Mouse (Mus musculus) adipocyte (in vitro differentiated cells): ENCODE data around the gene Atg7.

Experiments
- DNase-seq: peaks from one replicate; pipeline ENCODE4 v3.0.0-alpha.2; 2016; ENCODE audit warnings: low spot score

Atg7 gene

DNA sequence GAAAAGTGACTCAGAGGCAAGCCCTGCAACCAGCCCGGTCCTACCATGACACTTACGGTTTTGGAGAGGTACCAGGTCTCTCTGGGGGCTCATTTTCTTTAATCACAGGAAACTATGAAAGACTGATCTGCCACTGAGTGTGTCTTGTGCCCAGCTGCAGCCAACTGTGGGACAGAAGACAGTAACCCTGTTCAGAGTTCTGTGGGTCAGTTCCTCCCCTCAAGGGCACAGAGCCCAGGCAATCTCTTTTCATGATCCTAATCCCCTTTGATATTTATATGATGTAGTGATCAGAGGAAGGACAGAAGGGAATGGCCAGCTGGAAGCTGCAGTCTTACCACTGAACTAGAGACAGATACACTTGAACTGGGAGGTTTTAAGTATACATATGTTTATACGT lies 92.2 kb downstream of the Atg7 start:
- DNase-seq = peak; percentile 60

DNA sequence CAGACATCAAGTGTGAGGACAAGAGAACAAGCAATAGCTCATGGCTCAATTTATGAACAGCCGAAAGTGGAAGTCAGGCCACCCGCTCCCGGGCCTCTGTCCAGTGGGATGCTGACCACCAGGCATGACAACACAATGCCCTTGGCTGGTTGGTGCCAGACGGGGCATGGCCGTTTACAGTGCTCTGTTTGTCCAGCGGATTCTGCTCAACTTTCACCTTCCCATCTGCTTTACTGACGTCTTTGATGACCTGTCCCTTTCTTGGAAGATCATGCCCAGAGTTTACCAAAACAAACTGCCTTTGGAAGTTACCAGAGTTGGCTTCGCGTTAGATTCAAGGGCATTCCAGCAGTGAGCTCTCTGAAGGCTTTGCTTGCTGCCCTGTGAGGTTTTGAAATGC lies 93.5 kb downstream of the Atg7 start:
- peak; percentile 94 for DNase-seq

DNA sequence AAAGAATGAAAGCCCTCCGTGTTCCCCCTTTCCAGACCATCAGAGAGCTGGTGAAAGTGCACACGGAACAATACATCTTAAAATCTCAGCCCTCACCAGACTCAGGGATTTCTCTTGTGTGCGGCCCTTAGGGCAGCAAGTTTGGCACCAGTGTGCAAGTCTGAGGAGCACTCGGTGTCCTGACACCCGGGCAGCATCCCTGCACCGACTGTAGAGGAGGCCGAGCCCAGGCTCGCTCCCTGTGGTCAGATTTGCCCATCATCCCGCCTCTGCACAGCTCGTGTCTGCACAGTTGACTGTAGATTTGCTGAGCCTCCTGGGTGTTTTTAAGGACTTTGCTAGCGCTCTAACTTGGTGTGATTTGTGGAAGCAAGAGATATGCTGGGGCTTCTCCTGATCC lies 94.3 kb downstream of the Atg7 start:
- no peak for DNase-seq

DNA sequence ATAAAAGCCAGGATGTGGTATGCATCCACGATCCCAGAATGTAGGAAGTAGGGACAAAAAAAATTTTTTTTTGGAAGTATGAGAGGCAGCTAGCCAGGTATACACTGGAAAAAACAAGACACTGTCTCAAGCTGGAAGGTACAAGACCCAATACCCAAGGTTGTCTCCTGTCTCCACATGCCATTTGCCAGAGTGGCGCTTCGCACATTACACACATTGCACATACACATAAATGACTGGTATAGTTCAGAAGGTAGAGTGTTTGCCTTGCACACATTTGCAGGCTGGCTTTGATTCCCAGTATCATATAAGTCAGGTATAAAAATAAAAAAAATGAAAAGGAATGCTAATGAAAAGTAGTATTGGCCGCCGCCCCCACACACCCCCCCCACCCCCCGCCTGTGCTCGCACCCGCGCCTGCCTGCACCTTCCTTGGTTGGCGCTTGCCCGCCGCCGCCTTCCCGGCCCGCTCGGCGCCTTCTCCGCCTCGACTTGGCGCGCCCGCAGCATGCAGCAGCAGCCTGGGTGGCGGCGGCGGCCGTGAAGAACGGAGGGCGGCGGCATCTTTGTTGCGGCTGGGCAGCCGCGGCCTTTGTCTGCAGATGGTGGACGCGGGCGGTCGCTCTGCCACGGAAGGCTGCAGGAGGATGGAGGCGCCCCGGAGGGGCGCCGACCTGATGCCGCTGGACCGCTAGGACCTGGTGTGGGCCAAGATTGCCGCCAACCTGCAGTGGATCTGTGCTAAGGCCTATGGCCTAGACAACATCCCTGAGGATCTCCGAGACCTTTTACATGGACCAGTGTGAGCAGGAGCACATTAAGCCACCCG lies 95.2 kb downstream of the Atg7 start:
- DNase-seq = no peak

DNA sequence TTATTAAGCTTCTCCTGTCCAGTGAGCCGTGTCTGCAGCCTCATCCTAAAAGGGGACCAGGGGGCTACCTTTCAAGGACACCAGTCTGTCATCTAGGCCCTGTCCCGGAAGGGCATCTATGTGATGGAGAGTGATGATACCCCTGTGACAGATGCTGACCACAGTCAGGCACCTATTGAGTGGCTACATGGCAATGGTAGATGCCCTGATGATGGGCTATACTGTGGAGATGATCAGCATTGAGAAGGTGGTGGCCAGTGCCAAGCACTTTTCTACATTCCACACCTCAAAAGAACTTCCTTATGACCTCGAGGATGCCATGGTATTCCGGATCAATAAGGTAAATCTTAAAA lies 95.8 kb downstream of the Atg7 start:
- no peak for DNase-seq

DNA sequence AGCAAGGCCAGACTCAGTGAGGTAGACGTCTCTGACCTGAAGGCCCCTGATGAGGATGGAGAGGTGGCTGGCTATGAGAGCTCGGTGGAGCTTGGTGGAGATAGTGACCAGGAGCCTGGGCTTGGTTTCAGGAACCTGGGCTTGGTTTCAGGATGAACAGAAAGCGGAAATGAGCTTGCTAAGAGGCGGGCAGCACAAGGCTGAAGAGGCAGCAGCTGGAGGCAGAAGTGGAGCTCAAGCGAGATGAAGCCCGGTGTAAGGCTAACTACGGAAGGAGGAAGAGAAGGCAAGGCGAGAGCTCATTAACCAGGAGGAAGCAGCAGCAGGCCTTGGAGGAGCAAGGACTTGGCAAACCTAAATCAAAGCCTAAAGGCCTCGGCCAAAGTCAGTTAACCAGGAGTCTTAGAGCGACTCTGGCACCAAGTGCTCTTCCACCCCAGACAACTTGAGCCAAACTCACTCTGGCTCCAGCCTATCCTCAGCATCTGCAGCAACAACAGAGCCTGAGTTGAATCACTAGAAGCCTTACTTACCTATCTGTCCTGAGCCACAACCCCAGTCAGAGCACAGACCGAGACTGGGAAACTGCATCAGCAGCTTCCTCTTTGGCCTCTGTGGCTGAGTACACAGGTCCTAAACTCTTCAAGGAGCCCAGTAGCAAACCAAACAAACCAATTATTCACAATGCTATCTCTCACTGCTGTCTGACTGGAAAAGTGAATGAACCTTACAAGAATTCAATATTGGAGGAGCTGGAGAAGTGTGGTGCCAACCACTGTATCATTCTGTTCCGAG lies 99.5 kb downstream of the Atg7 start:
- DNase-seq = no peak

DNA sequence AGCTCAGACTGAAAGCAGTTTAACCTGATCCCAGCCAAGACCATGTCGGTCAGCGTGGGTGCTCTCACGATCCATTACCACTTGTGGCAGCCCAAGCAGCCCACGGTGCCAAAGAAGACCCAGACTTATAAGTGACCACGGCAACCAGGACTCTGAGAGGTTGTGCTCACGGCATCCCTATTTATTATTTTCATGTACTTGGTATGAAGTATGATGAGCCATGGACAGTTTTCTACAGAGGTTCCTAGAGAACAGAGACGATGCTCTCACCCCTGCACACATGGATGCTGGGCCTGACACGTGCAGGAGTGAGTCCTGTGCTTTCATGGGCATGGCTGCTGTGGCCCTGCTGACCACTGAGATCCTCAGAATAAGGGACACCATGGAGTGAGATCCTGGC lies 100.2 kb downstream of the Atg7 start:
- DNase-seq = no peak

DNA sequence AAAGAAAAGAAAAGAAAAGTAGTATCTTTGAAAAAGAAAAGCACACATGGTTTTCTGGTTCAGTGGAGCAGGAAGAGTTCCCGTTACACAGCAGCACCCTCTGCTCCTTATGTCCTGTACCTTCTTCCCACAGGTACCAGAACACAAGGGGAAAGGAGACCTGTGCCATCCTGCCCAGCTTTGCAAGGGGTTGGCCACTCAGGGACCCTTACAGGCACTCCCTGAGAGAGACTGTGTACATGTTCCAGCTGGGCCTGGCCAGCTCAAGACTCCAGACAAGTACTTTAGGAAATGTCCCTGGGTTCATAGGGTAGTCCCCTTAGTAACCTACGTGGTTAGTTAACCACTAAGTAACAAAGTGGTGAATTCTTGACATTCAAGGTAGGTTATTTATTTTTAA lies 100.9 kb downstream of the Atg7 start:
- DNase-seq = no peak

DNA sequence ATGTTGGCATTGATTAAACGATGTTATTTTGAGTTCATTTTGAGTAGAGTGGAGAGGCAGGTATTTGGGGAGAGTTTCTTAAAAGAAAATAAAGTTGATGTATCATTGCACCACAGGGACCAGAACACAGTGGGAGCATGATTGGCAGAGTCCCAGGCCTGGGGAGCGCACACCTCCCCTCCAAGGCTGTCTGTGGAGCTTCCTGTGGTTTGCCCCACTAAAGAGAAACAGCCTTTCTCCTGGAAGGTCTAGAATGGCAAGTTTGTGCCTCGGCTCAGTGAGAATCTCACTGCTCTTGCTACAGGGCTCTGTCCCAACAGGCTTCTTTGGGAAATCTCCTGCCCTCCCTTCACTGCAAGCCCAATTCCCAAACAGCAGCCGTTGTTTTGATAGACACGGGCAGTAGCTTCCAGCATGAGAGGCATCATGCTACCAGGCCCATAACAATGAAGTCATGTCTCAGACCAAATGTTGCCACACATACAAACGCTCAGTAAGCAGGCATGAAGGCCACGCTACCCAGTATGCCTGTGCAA lies 103.6 kb downstream of the Atg7 start:
- peak; percentile 58 for DNase-seq

DNA sequence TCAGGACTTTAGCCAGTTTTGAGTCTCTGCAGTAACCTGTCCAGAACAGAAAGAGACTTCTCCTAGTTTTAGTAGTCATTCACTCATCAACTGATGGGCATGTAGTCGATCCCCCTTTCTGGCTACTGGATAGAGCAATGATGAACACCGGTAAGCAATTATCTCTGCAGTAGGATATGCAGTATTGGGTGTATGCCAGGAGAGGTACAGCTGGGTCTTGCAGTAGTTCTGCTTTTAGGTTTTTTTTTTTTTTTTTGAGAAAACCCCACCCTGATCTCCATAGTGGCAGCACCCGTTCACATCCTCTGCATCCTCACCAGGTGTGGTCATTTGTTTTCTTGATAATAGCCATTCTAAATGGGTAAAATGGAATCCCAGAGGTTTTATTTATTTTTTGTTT lies 105.5 kb downstream of the Atg7 start:
- no peak for DNase-seq

DNA sequence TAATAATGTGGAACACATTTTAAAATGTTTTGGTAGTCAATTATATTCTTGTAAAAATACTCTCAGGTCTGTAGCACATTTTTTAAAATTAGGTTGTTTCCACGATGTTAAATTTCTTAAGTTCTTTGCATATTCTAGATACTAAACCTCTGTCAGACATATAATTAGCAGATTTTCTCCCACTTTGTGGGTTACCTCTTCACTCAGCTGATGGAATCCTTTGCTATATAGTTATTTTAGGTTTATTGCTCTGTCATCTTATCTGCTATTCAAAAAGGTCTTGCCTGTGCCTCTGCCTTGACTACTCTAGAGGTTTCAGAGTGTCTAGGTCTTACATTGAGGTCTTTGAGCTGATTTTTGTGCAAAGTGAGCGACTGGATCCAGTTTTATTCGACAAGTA lies 106.0 kb downstream of the Atg7 start:
- DNase-seq = no peak

DNA sequence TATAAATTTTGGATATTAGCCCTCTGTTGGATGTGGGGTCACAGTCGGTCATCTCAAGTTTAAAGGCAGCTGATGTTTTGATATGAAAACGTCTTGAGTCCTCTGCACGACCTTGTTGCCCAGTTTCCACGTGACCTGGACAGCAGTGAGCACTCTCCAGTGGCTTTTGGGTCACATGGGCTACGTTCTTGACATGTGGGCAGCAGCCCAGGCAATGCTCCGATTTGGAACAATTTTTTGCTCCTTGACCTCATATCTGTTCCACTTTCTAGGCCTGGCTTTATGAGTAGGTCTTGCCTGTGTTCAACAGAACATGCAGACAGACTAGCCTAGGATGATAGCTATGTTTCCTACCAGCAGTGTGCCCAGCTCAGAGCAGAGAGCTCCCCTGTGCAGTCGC lies 115.9 kb downstream of the Atg7 start:
- peak; percentile 85 for DNase-seq

DNA sequence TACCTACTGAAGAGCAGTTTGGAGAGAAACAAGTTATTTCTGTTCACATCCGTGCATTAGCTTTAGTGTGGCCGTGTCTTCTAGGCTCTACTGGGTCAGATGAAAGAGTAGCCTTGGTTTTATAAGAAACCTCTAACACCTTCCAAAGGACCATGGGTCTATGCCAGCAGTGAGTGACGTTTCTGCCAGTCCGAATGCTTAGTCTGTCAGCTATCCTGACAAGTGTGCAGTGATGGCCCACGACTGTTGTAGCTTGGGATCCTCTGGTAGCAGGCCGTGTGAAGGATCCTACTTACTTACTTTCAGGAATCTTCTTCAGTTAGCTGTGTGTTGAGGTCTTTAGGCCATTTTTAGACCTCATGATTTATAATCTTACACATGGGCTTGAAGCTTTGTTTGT lies 123.4 kb downstream of the Atg7 start:
- no peak for DNase-seq

DNA sequence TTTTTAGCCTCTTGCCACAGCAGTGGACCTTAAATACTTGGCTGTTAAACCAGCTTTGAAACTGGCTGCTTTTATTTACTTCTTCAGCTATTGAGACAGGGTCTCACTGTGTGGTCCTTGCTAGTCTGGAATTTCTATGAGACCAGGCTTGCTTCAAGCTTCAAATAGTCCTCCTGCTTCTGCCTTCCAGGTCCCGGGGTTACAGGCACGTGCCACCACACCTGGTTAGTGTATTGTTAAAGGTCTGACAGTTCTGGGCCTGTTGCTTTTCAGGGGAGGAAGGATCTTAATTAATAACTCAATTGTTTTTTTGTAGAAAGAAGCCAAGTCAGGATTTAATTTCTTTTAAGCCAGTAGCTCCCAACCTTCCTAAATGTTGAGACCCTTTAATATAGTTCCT lies 124.8 kb downstream of the Atg7 start:
- DNase-seq = no peak

DNA sequence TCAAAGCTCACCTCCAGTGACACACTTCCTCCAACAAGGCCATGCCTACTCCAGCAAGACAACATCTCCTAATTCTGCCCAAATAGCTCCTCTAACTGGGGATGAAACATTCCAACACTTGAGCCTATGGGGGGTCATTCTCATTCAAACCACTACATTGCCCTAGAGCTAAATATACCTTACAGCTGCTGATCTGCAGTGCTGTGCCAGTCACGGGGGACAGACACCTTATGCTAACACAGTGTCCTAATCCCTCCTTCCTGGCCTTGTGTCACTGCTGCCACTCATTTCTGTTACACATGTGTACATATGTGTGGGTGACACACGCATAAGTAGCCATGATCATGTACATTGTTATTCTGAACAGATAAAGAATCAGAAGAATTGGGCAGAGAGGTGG lies 127.4 kb downstream of the Atg7 start:
- no peak for DNase-seq

DNA sequence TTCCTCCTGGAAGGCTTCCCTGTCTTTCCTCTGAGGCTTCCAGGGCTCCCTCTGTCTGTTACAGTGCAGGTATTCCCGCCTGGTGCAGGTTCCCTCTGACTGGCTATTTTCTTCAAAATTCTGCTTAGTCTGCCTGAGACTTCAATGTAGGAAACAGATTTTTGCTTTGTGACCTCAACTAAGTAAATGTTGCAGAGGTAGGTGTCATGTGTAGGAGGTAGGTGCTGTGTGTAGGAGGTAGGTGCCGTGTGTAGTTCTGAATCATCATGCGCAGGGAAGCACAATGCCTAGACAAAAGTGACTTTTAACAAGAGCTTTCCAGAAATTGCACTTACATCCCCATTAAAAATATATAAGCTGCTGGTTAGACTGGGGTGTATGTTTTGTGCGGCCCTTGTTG lies 128.6 kb downstream of the Atg7 start:
- DNase-seq = no peak

DNA sequence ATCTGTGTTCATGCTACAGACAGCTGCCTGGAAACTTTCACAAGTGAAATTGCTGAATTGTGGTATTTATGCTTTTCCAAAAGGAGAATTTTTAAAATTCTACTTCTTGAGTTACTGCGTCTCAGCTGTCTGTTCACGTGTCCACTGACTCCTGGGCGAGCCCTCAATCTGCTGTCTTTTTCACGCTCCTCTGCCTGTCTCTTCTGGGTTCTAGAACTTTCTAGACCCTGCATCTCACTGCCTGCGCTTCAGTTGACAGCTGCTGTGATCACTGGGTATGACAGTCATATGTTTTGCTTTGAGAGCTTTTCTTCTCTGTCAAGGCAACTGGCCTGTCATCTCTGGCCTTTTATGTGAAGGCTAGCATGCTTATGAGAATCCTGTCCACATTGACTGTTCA lies 132.3 kb downstream of the Atg7 start:
- DNase-seq = no peak

DNA sequence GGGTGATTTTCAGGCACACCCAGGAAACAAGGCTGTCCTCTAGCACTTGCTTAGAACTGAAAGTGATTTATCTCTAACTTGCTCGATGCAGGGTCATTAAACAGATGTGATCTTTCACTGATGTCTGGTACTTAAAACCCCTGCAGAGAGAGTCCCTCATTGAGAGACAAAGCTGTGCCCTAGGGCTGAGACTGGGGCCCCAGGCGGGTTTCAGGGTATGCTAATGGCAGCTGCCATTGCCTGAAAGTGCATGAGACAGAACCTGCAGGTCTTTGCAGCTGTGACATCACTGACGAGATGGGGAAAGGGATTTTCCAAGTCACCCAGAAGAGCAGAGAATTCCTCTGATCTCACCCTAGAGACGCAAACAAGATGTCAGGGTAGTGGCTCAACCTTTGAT lies 135.0 kb downstream of the Atg7 start:
- DNase-seq = no peak

DNA sequence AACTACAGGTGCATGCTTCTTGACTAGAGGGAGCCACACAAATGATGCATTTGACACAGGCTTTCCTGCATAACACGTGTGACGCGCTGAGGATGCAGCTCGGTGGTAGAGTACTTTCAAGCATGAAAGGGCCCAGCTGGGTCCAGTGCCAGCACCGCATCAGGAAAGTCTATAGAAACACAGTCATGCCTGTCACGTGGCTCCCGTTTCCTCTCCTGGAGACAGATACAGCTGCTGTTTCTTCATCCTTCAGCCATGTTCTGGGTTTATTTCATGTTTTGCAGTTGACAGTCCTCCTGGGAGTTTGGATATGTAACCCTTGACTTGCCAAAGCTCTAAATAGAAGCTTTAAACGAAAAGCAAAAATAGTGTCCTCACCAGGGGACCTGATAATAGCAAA lies 135.8 kb downstream of the Atg7 start:
- no peak for DNase-seq

DNA sequence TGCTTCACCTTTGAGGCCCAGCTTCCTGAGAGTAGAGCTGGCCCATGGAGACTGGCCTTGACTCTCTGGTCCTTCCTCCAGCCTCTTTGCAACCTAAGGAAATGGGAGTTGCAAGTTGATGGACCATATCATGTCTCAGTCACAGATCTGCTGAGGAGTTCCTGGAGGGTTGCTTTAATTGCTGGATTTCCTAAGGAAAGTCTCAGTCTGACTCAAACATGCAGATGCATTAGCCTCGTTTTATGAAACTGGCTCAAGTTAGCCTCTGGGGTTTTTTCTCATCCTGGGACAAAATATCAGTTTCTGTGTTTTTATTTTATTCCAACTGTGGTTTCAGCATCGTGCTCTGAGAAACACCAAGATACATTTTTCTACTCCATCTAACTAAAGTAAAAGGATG lies 137.7 kb downstream of the Atg7 start:
- DNase-seq = no peak

DNA sequence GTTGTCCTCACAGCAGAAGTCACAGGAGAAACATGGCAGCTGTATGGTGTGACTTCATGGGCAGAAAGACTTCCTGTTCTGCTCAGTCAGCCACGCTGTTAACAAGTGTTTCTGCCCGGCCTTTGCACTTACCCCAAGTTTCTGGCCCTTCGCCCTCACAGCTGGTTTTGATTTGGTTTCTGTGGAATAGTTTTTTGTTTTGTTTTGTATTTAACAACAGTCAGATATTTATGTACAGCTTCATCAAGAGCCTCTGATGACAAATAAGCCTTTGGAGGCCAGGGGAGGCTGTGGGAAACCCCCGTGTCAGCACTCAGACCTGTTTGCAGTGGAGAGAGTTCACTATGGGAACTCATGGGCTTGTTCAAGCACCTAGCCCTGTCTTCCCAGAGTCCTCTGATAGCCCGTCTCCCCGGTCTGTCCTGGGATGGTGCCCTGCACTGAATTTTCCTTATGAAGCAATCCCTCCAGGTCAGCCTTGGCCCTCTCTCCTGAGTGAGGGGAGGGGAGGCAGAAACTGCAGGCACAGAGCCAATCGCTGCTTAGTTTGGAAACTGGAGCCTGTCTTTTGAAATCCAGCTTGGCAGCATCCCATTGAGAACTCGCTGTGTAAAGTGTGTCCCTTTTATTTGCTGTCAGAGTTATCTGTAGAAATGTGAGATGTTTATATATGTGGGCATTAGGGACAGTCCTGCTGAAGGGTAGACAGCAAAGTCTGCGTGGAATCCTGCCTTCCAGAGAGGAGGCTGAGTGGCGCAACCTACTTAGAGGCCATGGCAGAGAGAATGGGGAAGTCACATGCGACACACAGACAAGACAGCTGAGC lies 138.7 kb downstream of the Atg7 start:
- peak; percentile 100 for DNase-seq

DNA sequence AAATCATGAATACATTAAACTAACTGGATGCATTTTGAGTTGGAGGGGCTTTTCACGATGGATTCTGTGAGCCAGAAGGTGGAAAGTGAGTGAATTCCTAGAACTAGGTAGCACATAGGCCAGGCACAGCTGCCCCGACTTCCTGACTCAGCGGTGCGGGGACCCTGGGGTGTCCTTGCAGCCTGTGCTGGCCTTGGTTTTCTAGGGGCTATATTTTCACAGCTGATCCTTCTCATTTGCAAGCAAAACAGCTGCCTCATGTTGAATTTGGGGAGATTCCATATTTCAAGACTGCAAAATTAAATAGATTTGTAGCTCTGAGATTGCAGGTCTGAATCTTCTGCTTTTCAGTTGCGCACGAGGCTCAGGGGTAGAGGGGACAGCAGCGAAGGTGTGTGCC lies 139.6 kb downstream of the Atg7 start:
- no peak for DNase-seq

DNA sequence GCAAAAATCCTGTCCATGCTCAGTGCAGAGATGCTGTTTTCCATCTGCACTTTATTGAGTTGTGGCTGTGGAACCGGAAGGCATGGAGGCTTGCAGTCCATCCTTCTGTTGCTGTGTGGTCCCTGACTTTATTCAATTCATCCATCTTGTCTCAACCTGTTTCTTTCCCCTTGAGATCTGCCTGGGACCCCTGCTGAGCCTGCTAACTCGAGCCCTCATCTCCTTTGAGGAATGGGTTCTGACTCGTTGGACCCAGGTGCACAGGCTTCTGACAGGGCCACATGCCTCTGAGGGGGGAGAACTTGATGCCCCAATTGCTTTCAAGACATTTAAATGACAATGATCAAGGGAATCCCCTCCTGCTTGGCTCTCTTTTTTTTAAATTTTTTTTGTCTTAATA lies 143.6 kb downstream of the Atg7 start:
- DNase-seq = no peak
